Mouse (Mus musculus) forebrain, embryonic 10.5 days (tissue): ENCODE data around the gene Hoxa3. TPM values are rescaled to one million over a fixed set of nuclear protein-coding genes. Genes with fewer than 3 reads are reported as not detected.
A peak's percentile ranks its signal among the peaks of the same experiment; 100 is the strongest.

Experiments
- DNase-seq: peaks from one replicate; pipeline ENCODE4 v3.0.0-alpha.2; 2017; ENCODE audit warnings: low spot score; ENCODE audit errors: extremely low spot score
- H3K27ac ChIP-seq: fragments of 300-500 bp; sonication (generic); 2 replicates; pipeline ENCODE4 v1.5.1; 2016; ENCODE audit warnings: mild to moderate bottlenecking
- H3K27me3 ChIP-seq: fragments of 300-500 bp; sonication (generic); 2 replicates; pipeline ENCODE4 v1.6.1; 2016; ENCODE audit warnings: mild to moderate bottlenecking; ENCODE audit not compliant: poor library complexity, severe bottlenecking
- H3K36me3 ChIP-seq: fragments of 300-500 bp; sonication (generic); replicated peaks from 2 replicates; pipeline ENCODE4 v1.6.1; 2016; ENCODE audit warnings: mild to moderate bottlenecking, moderate library complexity
- H3K4me1 ChIP-seq: fragments of 300-500 bp; sonication (generic); 2 replicates; pipeline ENCODE4 v1.6.1; 2016
- H3K4me3 ChIP-seq: fragments of 300-500 bp; sonication (generic); 2 replicates; pipeline ENCODE4 v1.5.1; 2016; ENCODE audit warnings: mild to moderate bottlenecking, moderate library complexity
- H3K9me3 ChIP-seq: fragments of 300-500 bp; sonication (generic); 2 replicates; pipeline ENCODE4 v1.6.1; 2016; ENCODE audit warnings: mild to moderate bottlenecking, moderate library complexity
- WGBS: fragments of 180-500 bp; shearing (Covaris S2); methylation state at CpG from one replicate; pipeline ENCODE4 v1.1.7; 2016; 5-methylcytosine and 5-hydroxymethylcytosine counted together
- polyA plus RNA-seq: library from polyadenylated mRNA; unstranded; fragments of >200 nt; fragmentation: Nextera tagmentation; extraction: Ambion mirVana; gene quantifications from 2 replicates; pipeline ENCODE4 v1.2.1, GENCODE M21; 2016

The Hoxa3 gene
- polyA plus RNA-seq = not detected in 2 replicates

DNA sequence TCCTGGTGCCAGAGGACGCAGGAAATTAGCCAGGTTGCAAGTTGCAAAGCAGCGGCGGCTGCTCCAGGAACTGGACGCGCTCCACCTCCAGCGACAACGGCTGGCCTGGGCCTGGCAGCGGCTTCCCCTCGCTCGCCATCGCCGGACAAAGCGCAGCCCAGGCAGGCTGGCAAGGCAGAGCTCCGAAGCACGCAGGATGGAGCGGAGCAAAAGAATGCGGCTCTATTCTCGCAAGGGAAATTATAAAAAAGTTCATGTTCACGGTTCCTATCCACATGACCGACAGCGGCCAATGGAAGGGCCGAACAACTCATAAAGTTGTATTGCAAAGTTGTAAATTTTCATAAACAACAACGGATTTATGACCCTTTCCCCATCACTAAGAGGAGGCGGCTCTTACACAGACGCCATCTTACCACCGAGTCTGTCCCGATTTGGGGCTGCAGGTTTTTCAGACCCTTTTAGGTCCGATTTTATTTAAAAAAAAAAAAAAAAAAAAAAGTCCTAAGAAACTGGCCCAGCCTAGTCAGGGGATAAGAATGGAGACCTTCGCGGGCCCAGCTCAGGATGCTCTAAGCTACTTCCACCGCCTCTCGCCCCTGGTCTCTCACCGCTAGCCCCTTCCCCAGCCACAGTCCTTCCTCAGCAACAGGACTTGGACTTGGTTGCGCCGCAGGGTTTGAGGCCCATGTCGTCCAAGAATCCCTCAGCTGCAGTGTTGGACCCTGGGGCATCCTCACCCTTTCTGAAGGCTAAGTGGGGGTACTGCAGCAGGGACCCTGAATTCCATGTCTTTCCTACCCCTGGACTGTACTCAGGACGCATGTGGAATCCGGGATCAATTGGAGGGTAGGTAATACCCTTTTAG lies at the start of gene Hoxa3, which contains the start of gene Gm28308:
Hoxa3 (minus strand) TSS at position 218 of the 868 bp plus-strand sequence.
Gm28308 (minus strand) TSS at position 221 of the 868 bp plus-strand sequence.
- DNase-seq = no peak
- H3K4me1 ChIP-seq = peaks cover 32% of the 10 kb centered on the region
- H3K36me3 ChIP-seq = no peaks in the 10 kb centered on the region
- WGBS = 2% methylated on average over 38 of the region's 38 CpGs
- H3K9me3 ChIP-seq = no peaks in the 10 kb centered on the region
- H3K27me3 ChIP-seq = peaks cover 100% of the 10 kb centered on the region
- no peak within 1 kb of the TSS for H3K27ac ChIP-seq
- H3K4me3 ChIP-seq = no peak within 1 kb of the TSS

DNA sequence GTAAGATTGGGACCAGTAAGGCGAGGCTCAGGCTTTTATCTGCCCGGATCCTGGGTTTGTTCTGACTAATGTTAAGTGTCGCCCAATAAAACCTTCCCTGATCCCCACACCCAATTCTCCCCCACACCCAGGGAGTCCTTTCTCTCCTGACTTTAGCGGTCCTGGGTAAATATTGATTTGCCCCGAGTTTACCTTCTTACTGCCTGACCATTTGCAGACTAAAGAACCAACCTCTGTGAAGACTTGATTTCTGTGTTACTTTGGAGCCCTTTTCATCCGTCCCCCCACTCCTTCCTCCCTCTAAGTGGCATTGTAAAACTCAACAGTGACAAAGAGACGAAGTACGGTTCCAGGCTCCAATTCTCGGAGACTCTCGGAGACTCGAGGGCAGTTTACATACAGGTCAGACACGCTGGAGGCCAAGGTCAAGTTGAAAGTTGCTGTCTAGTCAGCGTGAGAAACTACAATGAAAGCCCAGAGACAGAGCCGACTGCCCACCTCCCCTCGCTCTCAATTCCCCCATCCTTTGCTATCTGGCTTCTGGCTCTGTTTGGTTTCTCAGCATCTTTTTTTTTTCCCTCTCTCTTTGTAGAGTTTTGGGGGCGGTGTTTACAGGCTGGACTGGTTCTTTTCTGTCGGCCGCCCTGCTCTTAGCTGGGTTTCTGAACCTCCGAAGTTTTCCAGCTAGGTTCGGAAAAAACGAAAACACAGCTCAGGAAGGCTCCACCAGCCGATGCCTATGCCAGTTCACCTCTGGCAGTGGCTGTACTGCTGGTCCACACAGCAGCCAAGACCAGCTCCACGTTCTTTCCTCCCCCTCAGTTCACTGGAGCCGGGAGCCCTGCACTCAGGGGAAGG lies 49.6 kb upstream of the Hoxa3 start:
- no peak for DNase-seq
- 3% methylated on average over 24 of the region's 24 CpGs for WGBS
- peaks cover 100% of the 10 kb centered on the region for H3K27me3 ChIP-seq
- H3K36me3 ChIP-seq = no peaks in the 10 kb centered on the region
- peaks cover 11% of the 10 kb centered on the region for H3K4me1 ChIP-seq
- no peak overlapping the region for H3K27ac ChIP-seq
- H3K9me3 ChIP-seq = no peaks in the 10 kb centered on the region
- no peak overlapping the region for H3K4me3 ChIP-seq

DNA sequence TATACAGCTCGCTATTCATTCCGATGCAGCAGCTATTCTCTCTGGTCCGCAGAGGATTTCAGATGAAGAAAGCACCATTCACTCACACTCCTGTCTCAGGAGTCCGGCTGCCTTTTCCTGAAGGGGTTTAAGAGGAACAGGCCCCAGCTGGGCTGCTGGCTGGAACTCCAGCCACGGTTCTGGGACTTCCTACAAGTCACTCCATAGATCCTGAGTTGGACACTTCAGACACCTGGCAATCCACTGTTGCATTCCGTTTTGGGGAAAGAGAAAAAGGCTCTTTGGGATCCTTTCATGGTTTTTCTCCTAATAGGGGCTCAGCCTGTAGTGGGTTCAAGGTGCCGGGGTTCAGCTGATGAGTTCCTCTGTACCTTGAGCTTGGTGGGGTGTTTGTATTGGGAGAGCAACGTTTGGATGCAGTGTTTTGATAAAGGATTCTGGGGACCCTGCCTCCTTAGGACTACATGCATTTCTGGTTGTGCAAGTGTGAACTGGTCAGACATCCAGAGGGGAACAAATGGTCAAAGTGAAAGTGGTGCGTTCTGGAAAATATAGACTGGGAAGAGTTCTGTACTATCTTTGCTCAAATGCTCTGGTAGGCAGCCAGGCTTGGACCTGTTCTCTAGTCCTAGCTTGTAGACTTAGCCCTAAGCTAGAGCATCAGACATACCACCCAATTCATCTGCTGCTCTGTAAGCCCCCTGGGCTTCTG lies 48.8 kb upstream of the Hoxa3 start:
- peak; percentile 48 for DNase-seq
- WGBS = 3% methylated on average over 9 of the region's 9 CpGs
- H3K9me3 ChIP-seq = no peaks in the 10 kb centered on the region
- no peaks in the 10 kb centered on the region for H3K36me3 ChIP-seq
- H3K4me3 ChIP-seq = no peak overlapping the region
- H3K4me1 ChIP-seq = peaks cover 11% of the 10 kb centered on the region
- H3K27ac ChIP-seq = no peak overlapping the region
- H3K27me3 ChIP-seq = peaks cover 100% of the 10 kb centered on the region

DNA sequence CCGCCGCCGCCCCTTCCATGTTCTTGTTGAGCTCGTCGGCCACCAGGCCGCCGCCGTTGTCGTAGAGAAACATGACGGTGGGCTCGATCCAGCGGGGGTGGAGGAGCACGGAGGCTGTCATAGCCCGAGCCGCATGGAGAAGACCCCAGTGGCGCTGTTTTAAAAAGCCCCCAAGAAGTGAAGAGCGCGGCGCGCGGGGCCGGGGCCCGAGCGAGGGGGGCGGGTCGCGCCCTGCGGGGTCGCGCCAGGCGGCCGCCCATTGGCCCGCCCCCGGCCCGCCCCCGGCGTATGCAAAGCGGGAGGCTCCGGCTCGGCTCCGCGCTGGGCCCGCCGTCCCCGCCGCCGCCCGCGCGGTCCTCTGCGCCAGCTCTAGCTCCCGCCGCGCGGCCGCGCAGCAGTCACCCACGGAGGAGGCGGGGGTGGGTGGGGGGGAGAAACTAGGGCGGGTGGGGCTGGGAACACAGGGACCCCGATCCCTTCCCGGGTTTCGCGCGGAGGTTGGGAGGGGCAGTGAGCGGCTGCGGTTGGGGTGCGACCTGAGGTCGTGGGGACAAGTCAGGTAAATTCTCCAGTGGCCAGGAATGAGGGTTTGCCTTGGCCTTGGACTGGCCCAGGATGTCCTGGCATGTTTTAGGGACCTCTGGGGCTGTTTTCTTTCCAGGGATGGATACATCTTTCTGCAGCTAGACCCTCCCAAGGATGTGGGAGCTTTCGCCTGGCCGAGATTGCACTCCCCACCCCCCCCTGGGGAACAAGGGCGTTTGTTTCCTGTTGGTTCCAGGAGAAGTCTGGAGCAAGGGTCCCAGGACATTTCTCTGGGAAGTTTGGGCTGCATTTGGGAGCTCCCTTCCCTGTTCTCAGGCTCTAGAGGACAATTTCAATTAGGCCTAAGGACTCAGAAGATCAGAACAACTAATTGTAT lies 47.8 kb upstream of the Hoxa3 start, which contains the start of gene Hoxa13:
Hoxa13 (minus strand) TSS at position 227 of the 922 bp plus-strand sequence.
- Histone ChIP-seq H3K4me3 (peak within 1 kb of the TSS; percentile 44), H3K27ac (no peak within 1 kb of the TSS), H3K27me3 (peaks cover 100% of the 10 kb centered on the region), H3K4me1 (peaks cover 11% of the 10 kb centered on the region), H3K36me3 (no peaks in the 10 kb centered on the region), H3K9me3 (no peaks in the 10 kb centered on the region)
- DNase-seq = peak; percentile 57
- WGBS = under 1% methylated on average over 45 of the region's 72 CpGs

DNA sequence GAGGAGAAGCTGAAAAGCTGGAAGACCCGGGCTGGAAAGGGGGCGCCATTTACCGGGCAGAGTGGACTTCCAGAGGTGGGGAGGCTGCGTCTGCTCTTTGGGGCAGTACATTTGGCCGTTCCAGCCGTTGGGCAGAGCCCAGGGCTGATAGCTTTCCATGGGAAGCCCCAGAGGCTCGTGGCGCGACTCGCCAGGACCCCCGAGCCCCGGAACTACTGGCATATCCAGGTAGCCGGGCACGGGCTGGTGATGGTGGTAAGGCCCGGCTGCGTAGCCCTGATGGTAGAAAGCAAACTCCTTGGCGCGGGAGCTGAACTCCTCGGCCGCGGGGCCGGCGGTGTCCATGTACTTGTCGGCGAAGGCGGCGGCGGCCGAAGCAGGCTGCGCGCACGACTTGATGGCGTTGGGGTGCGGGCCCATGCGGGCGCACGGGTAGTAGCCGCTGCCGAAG lies 46.7 kb upstream of the Hoxa3 start:
- WGBS = under 1% methylated on average over 39 of the region's 39 CpGs
- peaks cover 11% of the 10 kb centered on the region for H3K4me1 ChIP-seq

DNA sequence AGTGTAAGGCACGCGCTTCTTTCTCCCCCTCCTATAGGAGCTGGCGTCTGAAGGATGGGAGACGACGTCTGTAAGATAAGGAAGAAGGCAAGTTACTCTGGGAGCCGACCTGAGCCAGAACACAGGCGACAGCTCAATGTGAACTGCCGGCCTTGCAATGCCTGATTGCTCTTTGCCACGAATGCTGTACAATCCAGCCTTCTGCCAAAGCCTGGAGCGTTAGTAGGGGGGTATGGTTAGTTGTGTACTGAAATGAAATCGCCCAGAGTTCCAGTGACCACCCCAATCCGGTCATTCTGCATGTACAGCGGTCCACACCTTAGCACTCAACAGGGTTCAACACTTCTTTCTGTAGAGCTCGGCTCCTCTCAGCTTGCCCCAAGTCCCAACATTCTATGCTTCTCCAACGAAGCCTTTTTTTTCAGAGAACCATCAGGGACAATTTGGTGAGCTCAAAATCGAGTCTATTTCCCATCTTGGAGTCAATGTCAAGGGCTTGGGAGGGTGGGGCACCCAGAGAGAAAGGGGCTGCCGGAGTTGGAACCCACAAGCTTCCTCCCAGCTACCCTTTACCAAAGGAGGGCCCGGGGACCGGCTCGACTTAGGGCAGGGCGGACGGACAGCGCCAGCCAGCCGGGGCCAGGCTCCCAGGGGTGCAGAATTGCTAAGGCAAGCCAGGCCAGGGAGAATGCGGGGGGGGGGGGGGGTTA lies 46.1 kb upstream of the Hoxa3 start:
- no peaks in the 10 kb centered on the region for H3K36me3 ChIP-seq
- no peak overlapping the region for H3K27ac ChIP-seq
- H3K27me3 ChIP-seq = peaks cover 100% of the 10 kb centered on the region
- WGBS = 1% methylated on average over 25 of the region's 25 CpGs
- DNase-seq = peak; percentile 58
- peaks cover 11% of the 10 kb centered on the region for H3K4me1 ChIP-seq
- H3K4me3 ChIP-seq = no peak overlapping the region
- no peaks in the 10 kb centered on the region for H3K9me3 ChIP-seq

More for the DNA sequence above, 46.7 kb upstream of the Hoxa3 start:
- peaks cover 100% of the 10 kb centered on the region for H3K27me3 ChIP-seq
- DNase-seq = peak; percentile 61
- H3K27ac ChIP-seq = no peak overlapping the region
- no peaks in the 10 kb centered on the region for H3K9me3 ChIP-seq
- no peaks in the 10 kb centered on the region for H3K36me3 ChIP-seq
- peak overlapping the region; percentile 23 for H3K4me3 ChIP-seq

DNA sequence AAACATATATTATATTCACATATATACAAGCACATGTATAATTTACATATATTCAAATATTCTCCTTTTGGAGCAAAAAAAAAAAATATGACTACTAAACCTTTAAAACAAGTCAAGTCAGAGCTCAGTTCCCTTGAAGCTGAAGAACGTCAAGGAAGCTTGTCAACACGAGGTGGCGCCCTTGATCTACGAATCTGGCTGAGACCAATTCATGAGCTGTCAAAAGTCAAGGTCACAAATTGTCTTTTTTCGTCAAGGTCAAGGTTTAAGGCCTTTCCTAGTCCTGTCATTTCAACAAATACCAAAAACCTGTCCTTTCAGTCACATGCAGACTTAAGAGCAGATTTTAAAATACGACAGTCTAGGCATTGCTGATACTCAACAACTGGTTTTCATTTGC lies 43.8 kb upstream of the Hoxa3 start:
- H3K9me3 ChIP-seq = no peaks in the 10 kb centered on the region
- 0% methylated on average over 6 of the region's 6 CpGs for WGBS
- H3K27ac ChIP-seq = no peak overlapping the region
- DNase-seq = peak; percentile 75
- peaks cover 16% of the 10 kb centered on the region for H3K4me1 ChIP-seq
- peaks cover 100% of the 10 kb centered on the region for H3K27me3 ChIP-seq
- no peak overlapping the region for H3K4me3 ChIP-seq
- no peaks in the 10 kb centered on the region for H3K36me3 ChIP-seq

DNA sequence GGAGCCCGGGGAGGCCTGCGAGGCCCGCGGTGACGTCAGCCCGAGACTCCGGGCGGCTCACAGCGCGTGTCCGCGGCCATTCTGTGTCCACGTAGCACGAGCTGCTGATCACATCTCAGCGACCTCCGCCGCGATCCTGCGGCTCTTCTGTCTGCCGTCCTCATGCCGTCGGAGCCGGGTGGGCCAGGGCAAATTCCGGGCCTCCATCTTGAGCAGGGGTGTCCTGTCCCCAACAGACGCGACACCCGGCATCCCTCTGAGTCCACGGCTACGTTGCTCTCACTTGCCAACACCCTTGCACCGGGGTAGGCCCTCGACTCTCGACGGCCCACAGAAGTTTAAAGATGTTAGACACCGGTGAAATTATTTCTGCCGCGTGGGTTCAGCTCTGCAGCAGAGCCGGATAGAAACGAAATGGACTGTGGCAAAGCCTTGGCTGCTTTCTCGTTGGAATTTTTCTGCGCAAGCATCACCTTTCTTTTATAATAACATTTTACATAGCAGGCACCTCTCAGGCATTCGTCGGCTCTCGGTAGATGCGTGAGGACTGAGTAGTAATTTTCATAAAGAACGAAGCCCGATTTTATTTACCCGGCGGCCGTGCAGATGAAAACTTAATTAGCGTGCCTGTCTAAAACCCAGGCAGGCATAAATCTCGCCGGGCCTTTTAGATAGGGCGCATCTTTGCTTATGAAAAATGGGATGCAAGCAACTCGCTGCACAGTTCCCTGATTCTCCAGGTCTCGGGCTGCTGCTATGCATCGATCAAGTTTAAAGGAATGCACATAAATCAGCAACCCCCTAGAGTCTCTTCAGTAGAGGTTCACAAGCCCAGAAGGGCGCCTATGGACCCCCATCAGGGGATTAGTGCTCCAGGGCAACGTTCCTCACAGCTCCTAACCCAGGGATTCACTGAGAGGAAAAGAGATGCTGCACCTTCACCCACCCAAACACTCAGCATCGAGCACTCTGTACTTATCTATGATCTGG lies 40.7 kb upstream of the Hoxa3 start:
- under 1% methylated on average over 59 of the region's 59 CpGs for WGBS
- no peaks in the 10 kb centered on the region for H3K9me3 ChIP-seq
- H3K36me3 ChIP-seq = no peaks in the 10 kb centered on the region
- H3K4me1 ChIP-seq = peaks cover 5% of the 10 kb centered on the region
- H3K27ac ChIP-seq = no peak overlapping the region
- peaks cover 100% of the 10 kb centered on the region for H3K27me3 ChIP-seq
- H3K4me3 ChIP-seq = 0 out of 2 replicates have a peak overlapping the region, but pooled peaks have one; percentile 11
- DNase-seq = no peak

DNA sequence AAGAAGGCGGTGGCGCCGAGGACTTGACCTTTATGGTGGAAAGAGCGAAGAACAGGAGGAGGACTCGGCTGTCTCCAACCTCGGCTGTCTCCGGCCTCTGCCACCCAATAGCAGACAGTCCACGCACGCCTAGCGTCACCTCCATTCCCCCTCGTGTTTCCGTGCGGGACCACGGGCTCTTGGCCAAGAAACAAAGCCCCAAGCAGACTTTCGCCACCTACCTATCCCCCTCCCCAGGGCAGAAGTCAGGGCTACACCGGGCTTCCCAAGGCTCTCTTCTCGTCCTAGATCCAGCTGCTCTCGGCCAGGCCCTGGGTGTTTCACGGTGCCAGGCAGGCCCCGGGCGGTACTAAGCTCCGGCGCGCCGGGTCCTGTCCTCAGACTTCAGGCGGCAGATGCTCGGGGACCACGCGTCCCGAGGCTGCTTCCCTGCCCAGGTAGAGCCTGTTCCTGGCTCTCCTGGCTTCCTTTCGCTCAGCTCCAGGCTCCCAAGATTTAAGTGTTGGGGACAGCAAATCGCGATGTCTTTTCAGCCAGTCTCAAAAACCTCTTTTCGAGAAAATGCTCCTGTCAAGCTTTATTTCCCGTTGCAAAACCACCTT lies 39.7 kb upstream of the Hoxa3 start:
- DNase-seq = no peak
- Histone ChIP-seq H3K36me3 (no peaks in the 10 kb centered on the region), H3K27ac (no peak overlapping the region), H3K4me3 (no peak overlapping the region), H3K4me1 (peaks cover 5% of the 10 kb centered on the region), H3K9me3 (no peaks in the 10 kb centered on the region), H3K27me3 (peaks cover 100% of the 10 kb centered on the region)
- WGBS = under 1% methylated on average over 35 of the region's 35 CpGs
